Mouse (Mus musculus) macrophage (primary cell): ENCODE measurements around the gene Bcor. TPM values are rescaled to one million over a fixed set of nuclear protein-coding genes. Genes with fewer than 3 reads are reported as not detected.
A peak's percentile ranks its signal among the peaks of the same experiment; 100 is the strongest.

Experiments used
- H3K27ac ChIP-seq: fragments of 350-480 bp; formaldehyde crosslinking; 2 replicates; pipeline ENCODE4 v1.9.0; 2021
- H3K36me3 ChIP-seq: fragments of 350-480 bp; formaldehyde crosslinking; 2 replicates; pipeline ENCODE4 v1.9.0; 2021; ENCODE audit errors: inconsistent target
- H3K4me3 ChIP-seq: fragments of 350-480 bp; formaldehyde crosslinking; 2 replicates; pipeline ENCODE4 v1.9.0; 2021; ENCODE audit errors: inconsistent target
- H3K79me2 ChIP-seq: fragments of 350-480 bp; formaldehyde crosslinking; 2 replicates; pipeline ENCODE4 v1.9.0; 2021; ENCODE audit errors: inconsistent target
- WGBS: methylation state at CpG from one replicate; pipeline ENCODE4 v1.1.7; 2026; ENCODE audit warnings: inconsistent platforms; ENCODE audit not compliant: missing documents; 5-methylcytosine and 5-hydroxymethylcytosine counted together
- polyA plus RNA-seq: library from polyadenylated mRNA; stranded (reverse); fragments of 250-400 nt; gene quantifications from 3 replicates; pipeline ENCODE4 v1.2.4, GENCODE M21; 2018; ENCODE audit warnings: inconsistent platforms

Gene Bcor
- polyA plus RNA-seq, 1 experiment from 2014 or later, result 13.3 TPM

DNA sequence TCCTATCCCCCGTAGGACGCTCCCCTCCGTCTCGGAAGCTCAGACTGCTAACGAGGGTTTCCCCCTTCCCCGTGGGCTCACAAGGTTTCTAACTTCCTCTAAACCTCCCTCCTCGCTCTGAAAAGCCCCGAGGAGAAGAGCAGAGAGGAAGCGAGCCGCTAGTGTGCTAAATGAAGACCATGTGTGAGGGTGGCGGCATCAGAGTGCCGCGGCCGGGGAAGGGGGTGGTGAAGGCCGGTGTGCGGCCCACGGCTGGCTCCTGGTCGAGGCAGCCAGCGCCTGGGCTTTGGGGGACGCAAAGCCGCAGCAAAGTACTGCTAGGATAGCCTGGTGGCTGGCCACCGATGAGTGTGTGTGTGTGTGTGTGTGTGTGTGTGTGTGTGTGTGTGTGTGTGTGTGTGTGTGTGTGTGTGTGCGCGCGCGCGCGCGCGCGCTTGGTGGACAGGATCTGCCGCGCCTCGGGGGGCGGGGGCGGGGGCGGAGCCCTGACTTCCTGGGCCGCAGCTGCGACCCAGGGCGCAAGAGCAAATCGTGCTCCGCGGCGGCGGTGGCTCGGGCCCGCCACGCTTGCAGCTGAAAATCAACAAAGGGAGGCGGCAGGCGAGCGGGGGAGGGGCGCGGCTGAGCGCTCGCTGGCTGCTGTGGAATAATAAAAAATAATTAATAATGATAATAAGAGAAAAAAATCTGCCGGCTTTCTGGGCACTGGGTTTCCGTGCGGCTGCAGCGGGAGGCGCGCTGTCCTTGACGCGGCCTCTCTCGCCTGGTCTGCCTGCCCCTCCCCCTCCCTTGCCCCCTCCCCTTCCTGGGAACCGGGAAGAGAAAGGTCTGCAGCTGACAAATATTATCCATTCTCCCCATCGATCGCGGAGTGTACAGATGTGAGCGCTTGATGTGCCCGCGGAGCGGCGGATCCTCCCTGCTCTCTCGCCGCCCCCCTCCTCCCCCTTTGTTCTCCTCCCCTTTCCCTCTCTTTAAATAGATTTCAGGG, 24.7 kb downstream of the Bcor start:
- Histone ChIP-seq H3K36me3 (no peaks in the 10 kb centered on the region), H3K27ac (peak overlapping the region; percentile 70)
- 7% methylated on average over 18 of the region's 75 CpGs for WGBS

GRCm38 (mm10) chrX:12134541-12134940, 25.6 kb downstream of the Bcor start:
- Histone ChIP-seq H3K27ac (peak overlapping the region; percentile 32), H3K79me2 (no peaks in the 10 kb centered on the region), H3K4me3 (no peak overlapping the region), H3K36me3 (no peaks in the 10 kb centered on the region)
- whole genome bisulfite sequencing, result 20% methylated on average over 11 of the region's 19 CpGs

More for the DNA sequence above, 24.7 kb downstream of the Bcor start:
- Histone ChIP-seq H3K79me2 (no peaks in the 10 kb centered on the region), H3K4me3 (peak overlapping the region; percentile 33; the same call in 1 of the 2 replicates)

- no peak overlapping the region for H3K4me3 ChIP-seq
- WGBS, result 15% methylated on average over 6 of the region's 21 CpGs
- H3K79me2 ChIP-seq, result no peaks in the 10 kb centered on the region
- H3K27ac ChIP-seq, result no peak overlapping the region
- H3K36me3 ChIP-seq, result no peaks in the 10 kb centered on the region
These were observed 26.2 kb downstream of the Bcor start for GRCm38 (mm10) chrX:12133836-12134431.

DNA sequence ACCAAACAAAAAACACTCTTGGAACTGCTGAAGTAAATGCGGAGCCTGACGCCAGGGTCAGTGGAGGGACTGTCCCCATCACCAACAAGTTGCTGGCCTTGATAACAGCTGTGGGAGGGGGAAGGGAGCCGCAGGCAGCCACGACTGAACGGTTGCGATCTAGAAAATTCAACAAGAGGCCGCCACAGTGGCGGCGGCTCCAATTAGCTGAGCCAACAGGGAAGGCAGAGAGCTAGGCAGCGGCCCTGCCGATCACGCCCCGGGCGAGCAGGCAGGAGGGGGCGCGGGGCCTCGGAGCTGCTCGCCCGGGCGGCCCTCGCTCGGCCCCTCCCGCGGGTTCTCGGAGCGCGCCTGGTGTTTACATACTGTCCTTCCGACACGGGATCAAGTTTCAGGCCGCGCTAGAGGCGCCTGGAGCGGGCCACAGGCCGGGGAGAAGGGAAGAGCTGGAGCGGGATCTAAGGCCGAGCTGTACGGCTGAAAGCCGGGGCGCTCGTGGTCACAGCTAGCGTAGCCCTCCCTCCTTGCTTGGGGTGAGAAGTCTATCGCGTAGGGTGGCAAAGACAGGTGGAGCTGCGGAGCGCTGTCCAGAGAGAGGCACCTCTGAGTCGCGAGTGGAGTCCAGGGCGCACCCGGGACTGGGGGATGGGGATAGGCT, 26.8 kb downstream of the Bcor start:
- 15% methylated on average over 34 of the region's 49 CpGs for WGBS
- Histone ChIP-seq H3K4me3 (no peak overlapping the region), H3K79me2 (no peaks in the 10 kb centered on the region), H3K27ac (no peak overlapping the region), H3K36me3 (no peaks in the 10 kb centered on the region)

DNA sequence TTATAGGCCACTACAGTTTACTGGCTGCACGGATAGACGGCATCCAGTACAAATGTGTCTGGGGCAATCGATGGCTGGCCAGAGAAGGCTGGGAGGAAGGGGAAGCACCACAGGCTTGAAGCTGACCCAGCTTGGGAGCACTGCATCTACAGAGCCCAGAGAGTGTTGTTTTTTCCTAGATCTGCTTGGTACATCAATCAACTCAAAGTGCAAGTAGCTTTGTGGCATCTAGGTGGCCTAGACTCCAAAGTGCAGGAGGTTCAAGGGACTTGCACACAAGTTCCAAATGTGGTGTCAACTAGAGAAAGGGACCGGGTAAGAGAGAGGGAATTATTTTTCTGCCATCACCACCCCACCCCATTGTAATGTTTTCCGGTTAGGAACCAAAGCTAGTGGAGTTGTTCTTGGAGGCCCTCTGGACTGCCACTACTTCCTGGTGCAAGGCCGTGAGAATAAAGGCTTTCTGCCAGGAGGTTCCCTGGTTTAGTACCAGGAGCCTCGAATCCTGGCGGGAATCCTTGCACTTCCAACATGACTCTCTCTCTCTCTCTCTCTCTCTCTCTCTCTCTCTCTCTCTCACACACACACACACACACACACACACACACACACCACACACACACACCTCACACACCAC, 27.5 kb downstream of the Bcor start:
- 66% methylated on average over 7 of the region's 8 CpGs for WGBS
- Histone ChIP-seq H3K79me2 (no peaks in the 10 kb centered on the region), H3K4me3 (no peak overlapping the region), H3K36me3 (no peaks in the 10 kb centered on the region), H3K27ac (no peak overlapping the region)

- WGBS, result 33% methylated on average over 14 of the region's 14 CpGs
- H3K36me3 ChIP-seq, result no peaks in the 10 kb centered on the region
- H3K27ac ChIP-seq, result no peak overlapping the region
- no peak overlapping the region for H3K4me3 ChIP-seq
- no peaks in the 10 kb centered on the region for H3K79me2 ChIP-seq
These were observed 30.0 kb downstream of the Bcor start for GRCm38 (mm10) chrX:12129828-12130809.

DNA sequence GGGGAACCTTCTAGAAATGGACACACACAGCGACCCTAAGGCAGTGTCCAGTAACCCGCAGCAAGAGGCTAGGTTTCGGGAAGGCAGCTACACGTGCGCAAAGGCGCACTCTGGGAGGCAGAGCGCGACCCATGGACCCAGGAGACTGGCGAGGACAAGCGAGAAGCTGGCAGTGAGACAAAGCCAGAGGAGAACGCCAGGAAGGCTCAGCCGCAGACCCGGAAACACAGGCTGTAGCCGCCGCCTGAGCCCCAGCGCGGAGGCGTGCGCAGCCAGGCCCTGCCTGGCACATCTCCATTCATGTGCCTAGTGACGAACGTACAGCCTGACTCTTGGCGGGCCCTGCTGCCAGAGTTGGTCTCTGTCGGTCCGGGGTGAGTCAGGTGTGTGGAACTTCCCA, 30.9 kb downstream of the Bcor start:
- no peaks in the 10 kb centered on the region for H3K36me3 ChIP-seq
- WGBS, result 13% methylated on average over 24 of the region's 24 CpGs
- H3K79me2 ChIP-seq, result no peaks in the 10 kb centered on the region
- H3K27ac ChIP-seq, result no peak overlapping the region
- H3K4me3 ChIP-seq, result no peak overlapping the region

DNA sequence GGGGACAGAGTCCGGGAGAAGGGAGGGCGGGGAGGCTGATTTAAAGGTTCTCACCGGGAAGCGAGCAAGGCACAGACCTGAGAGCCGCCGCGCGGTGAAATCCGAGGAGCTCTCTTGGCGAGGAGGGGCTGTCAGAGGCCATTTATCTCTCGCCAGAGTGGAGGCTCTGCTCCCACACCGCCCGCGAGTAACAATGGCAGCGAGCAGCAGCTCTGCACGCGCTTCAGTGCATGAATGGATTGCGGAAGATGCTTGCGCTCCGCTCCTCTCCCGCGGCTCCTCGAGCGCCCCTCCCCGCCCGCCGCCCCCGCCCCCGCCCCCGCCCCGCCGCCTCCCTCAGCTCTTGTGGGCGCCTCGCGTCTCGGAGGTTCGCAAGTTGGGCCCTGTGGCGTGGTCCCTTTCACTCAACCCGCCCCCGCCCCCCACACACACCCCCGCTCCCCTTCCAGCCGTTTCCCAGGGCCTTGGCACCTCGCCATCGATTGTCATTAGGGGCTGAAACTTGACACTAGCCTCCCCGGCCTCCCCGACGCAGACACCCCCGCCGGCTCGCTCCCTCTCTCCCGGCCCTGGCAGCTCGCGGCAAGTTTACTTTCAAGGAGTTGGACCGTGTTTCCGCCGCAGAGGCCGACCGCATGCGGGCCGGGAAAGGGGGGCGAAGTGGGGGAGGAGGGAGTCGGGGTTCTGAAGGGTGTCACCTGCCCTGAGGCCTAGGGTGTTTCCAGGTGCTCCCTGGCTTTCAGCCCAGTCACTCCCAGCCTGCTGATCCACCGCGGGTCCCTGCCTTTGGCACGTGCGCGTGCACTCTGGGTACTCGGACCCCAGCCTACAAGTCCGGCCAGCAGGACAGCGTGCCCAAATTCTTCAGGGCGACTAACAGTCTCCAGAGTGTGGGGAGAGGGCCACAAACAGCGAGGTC, 31.7 kb downstream of the Bcor start:
- Histone ChIP-seq H3K27ac (no peak overlapping the region), H3K79me2 (no peaks in the 10 kb centered on the region), H3K4me3 (no peak overlapping the region; the same call in 1 of the 2 replicates), H3K36me3 (no peaks in the 10 kb centered on the region)
- WGBS, result 7% methylated on average over 39 of the region's 72 CpGs

- Histone ChIP-seq H3K27ac (no peak overlapping the region), H3K36me3 (no peaks in the 10 kb centered on the region), H3K4me3 (peak overlapping the region; percentile 25), H3K79me2 (no peaks in the 10 kb centered on the region)
- 9% methylated on average over 29 of the region's 37 CpGs for WGBS
These were observed 32.4 kb downstream of the Bcor start for GRCm38 (mm10) chrX:12127799-12128164.

GRCm38 (mm10) chrX:12127106-12127670, 33.0 kb downstream of the Bcor start:
- H3K27ac ChIP-seq, result no peak overlapping the region
- H3K36me3 ChIP-seq, result no peaks in the 10 kb centered on the region
- no peaks in the 10 kb centered on the region for H3K79me2 ChIP-seq
- WGBS, result 29% methylated on average over 22 of the region's 24 CpGs
- peak overlapping the region; percentile 25 for H3K4me3 ChIP-seq

DNA sequence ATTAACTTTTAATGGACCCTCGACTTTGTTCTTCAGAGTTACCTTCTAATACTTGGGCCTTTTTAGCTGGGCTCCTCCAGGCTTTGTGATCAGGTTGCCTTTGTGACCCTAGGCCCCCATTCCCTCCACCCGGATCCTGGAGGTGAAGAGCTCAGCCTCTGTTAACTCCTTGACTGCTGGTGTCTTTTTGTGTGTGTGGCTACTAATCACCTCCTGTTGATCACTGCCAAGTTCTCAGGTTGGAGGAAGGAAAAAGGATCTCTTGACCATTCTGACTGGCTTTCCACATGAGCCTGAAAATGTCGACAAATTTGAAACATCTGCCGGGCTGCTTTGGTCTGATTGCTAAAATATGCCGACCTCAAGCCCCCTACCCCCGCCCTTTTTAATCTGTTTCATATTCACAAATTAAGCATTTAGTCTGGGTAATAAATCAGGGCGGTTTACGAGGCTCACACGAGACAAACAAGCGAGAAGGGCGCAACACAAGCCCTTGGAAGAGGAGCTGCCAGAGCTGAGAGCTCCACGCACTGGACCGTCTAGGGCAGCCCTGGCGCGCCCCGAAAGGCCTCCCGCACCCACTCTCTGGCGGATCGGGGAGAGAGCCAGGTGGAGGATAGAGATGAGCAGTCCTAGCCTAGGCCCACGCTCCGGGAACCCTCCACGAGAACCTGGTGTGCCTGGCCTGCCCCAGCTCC, 33.6 kb downstream of the Bcor start:
- no peak overlapping the region for H3K4me3 ChIP-seq
- H3K79me2 ChIP-seq, result no peaks in the 10 kb centered on the region
- no peaks in the 10 kb centered on the region for H3K36me3 ChIP-seq
- WGBS, result 66% methylated on average over 22 of the region's 22 CpGs
- H3K27ac ChIP-seq, result no peak overlapping the region

DNA sequence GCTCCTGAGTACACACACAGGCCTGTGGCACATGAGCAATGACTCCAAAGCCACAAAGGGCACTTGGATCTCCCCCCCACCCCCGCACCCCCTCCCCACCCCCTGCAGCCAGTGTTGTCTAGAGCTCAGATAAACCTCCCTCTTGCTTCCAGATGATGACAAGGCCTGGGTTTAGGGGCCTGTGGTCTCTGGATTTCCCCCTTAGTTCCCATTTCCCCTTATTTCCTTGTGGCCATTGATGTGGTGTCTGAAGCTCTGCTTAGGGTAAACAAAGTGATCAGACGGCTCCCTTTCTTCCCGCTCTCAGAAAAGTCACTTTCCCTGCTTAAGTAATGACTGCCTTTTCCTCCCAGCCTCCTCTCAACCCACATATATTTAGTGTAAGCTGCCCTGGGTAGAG, 35.6 kb downstream of the Bcor start:
- H3K27ac ChIP-seq, result no peak overlapping the region
- WGBS, result 45% methylated on average over 3 of the region's 3 CpGs

More for the DNA sequence above, 35.6 kb downstream of the Bcor start:
- Histone ChIP-seq H3K79me2 (no peaks in the 10 kb centered on the region), H3K4me3 (no peak overlapping the region), H3K36me3 (no peaks in the 10 kb centered on the region)
